Mouse (Mus musculus) embryonic facial prominence, embryonic 11.5 days (tissue): ENCODE data around the gene Gabrb2. TPM values are rescaled to one million over a fixed set of nuclear protein-coding genes. Genes with fewer than 3 reads are reported as not detected.

Experiments used
- ATAC-seq: fragments of 200-750 bp; cut with Nextera tagmentation; replicated peaks from 2 replicates; pipeline ENCODE4 v1.8.0; 2017; ENCODE audit warnings: low read depth; ENCODE audit not compliant: insufficient number of reproducible peaks, low FRiP score, low TSS enrichment
- DNase-seq: peaks from one replicate; pipeline ENCODE4 v3.0.0-alpha.2; 2015; ENCODE audit warnings: low spot score
- H3K27ac ChIP-seq: fragments of 300-500 bp; sonication (generic); replicated peaks from 2 replicates; pipeline ENCODE4 v1.5.1; 2014; ENCODE audit warnings: mild to moderate bottlenecking, low read depth, low read length, control low read depth
- H3K27me3 ChIP-seq: fragments of 300-500 bp; sonication (generic); 2 replicates; pipeline ENCODE4 v1.6.1; 2014; ENCODE audit warnings: mild to moderate bottlenecking, low read length, moderate library complexity, mixed read lengths; ENCODE audit not compliant: control insufficient read depth, insufficient read depth
- H3K36me3 ChIP-seq: fragments of 300-500 bp; sonication (generic); replicated peaks from 2 replicates; pipeline ENCODE4 v1.6.1; 2014; ENCODE audit warnings: low read depth, mild to moderate bottlenecking, low read length, moderate library complexity, mixed read lengths; ENCODE audit not compliant: control insufficient read depth, insufficient read depth
- H3K4me1 ChIP-seq: fragments of 300-500 bp; sonication (generic); 2 replicates; pipeline ENCODE4 v1.6.1; 2014; ENCODE audit warnings: low read length, mixed read lengths; ENCODE audit not compliant: control insufficient read depth, insufficient read depth
- H3K4me2 ChIP-seq: fragments of 300-500 bp; sonication (generic); 2 replicates; pipeline ENCODE4 v1.6.1; 2014; ENCODE audit warnings: low read depth, mild to moderate bottlenecking, control low read depth, low read length, moderate library complexity
- H3K4me3 ChIP-seq: fragments of 300-500 bp; sonication (generic); 2 replicates; pipeline ENCODE4 v1.5.1; 2014; ENCODE audit warnings: low read depth, low read length, control low read depth
- H3K9ac ChIP-seq: fragments of 300-500 bp; sonication (generic); replicated peaks from 2 replicates; pipeline ENCODE4 v1.6.1; 2014; ENCODE audit warnings: mild to moderate bottlenecking, control low read depth, low read length
- H3K9me3 ChIP-seq: fragments of 300-500 bp; sonication (generic); replicated peaks from 2 replicates; pipeline ENCODE4 v1.6.1; 2016; ENCODE audit warnings: mild to moderate bottlenecking, low read length, inconsistent platforms, mixed read lengths; ENCODE audit not compliant: control insufficient read depth
- WGBS: fragments of 180-500 bp; shearing (Covaris S2); extraction: QIAGEN DNeasy Blood & Tissue Kit; methylation state at CpG from one replicate; pipeline ENCODE4 v1.1.7; 2014; 5-methylcytosine and 5-hydroxymethylcytosine counted together
- polyA plus RNA-seq: library from polyadenylated mRNA; unstranded; fragments of >200 nt; fragmentation: Nextera tagmentation; extraction: Ambion mirVana; gene quantifications from 2 replicates; pipeline ENCODE4 v1.2.1, GENCODE M21; 2014

Gene Gabrb2
- polyA plus RNA-seq, 1 experiment from 2014 or later, result 3.4 TPM

GRCm38 (mm10) chr11:42501166-42501565, 81.6 kb downstream of the Gabrb2 start:
- Histone ChIP-seq H3K36me3 (no peaks in the 10 kb centered on the region), H3K4me2 (no peak overlapping the region), H3K4me3 (no peak overlapping the region), H3K4me1 (no peaks in the 10 kb centered on the region), H3K27me3 (no peaks in the 10 kb centered on the region), H3K9ac (no peak overlapping the region), H3K27ac (no peak overlapping the region), H3K9me3 (no peaks in the 10 kb centered on the region)
- ATAC-seq (no peak), DNase-seq (no peak)

- Histone ChIP-seq H3K9ac (no peak overlapping the region), H3K36me3 (no peaks in the 10 kb centered on the region), H3K4me1 (no peaks in the 10 kb centered on the region), H3K27me3 (no peaks in the 10 kb centered on the region), H3K4me2 (no peak overlapping the region), H3K9me3 (no peaks in the 10 kb centered on the region), H3K27ac (no peak overlapping the region), H3K4me3 (no peak overlapping the region)
- WGBS, result 91% methylated on average over 2 of the region's 2 CpGs
- DNase-seq (no peak), ATAC-seq (no peak)
Measured at GRCm38 (mm10) chr11:42505436-42505835, 85.9 kb downstream of the Gabrb2 start.

GRCm38 (mm10) chr11:42505911-42506310, 86.4 kb downstream of the Gabrb2 start:
- Histone ChIP-seq H3K4me1 (no peaks in the 10 kb centered on the region), H3K9me3 (no peaks in the 10 kb centered on the region), H3K27me3 (no peaks in the 10 kb centered on the region), H3K4me3 (no peak overlapping the region), H3K27ac (no peak overlapping the region), H3K4me2 (no peak overlapping the region), H3K9ac (no peak overlapping the region), H3K36me3 (no peaks in the 10 kb centered on the region)
- WGBS, result 83% methylated on average over 1 of the region's 1 CpGs
- ATAC-seq (no peak), DNase-seq (no peak)

- WGBS, result 80% methylated on average over 2 of the region's 2 CpGs
- Histone ChIP-seq H3K4me2 (no peak overlapping the region), H3K27ac (no peak overlapping the region), H3K9ac (no peak overlapping the region), H3K4me3 (no peak overlapping the region), H3K9me3 (no peaks in the 10 kb centered on the region), H3K4me1 (no peaks in the 10 kb centered on the region), H3K27me3 (no peaks in the 10 kb centered on the region), H3K36me3 (no peaks in the 10 kb centered on the region)
- DNase-seq, result no peak
- no peak for ATAC-seq
Measured at GRCm38 (mm10) chr11:42521960-42522359, 102.4 kb downstream of the Gabrb2 start.

GRCm38 (mm10) chr11:42528226-42528881, 108.8 kb downstream of the Gabrb2 start:
- Histone ChIP-seq H3K27ac (no peak overlapping the region), H3K36me3 (no peaks in the 10 kb centered on the region), H3K4me3 (no peak overlapping the region), H3K4me2 (no peak overlapping the region), H3K27me3 (no peaks in the 10 kb centered on the region), H3K4me1 (no peaks in the 10 kb centered on the region), H3K9me3 (no peaks in the 10 kb centered on the region), H3K9ac (no peak overlapping the region)
- DNase-seq (no peak), ATAC-seq (no peak)
- 85% methylated on average over 3 of the region's 3 CpGs for WGBS

GRCm38 (mm10) chr11:42532577-42532976, 113.0 kb downstream of the Gabrb2 start:
- ATAC-seq (no peak), DNase-seq (no peak)
- Histone ChIP-seq H3K27me3 (no peaks in the 10 kb centered on the region), H3K27ac (no peak overlapping the region), H3K4me2 (no peak overlapping the region), H3K9me3 (no peaks in the 10 kb centered on the region), H3K4me1 (no peaks in the 10 kb centered on the region), H3K36me3 (no peaks in the 10 kb centered on the region), H3K4me3 (no peak overlapping the region), H3K9ac (no peak overlapping the region)
- 69% methylated on average over 2 of the region's 2 CpGs for WGBS

- no peaks in the 10 kb centered on the region for H3K9me3 ChIP-seq
- H3K4me2 ChIP-seq, result no peak overlapping the region
- no peaks in the 10 kb centered on the region for H3K36me3 ChIP-seq
- no peaks in the 10 kb centered on the region for H3K4me1 ChIP-seq
- H3K27ac ChIP-seq, result no peak overlapping the region
- no peak overlapping the region for H3K4me3 ChIP-seq
- WGBS, result 78% methylated on average over 5 of the region's 5 CpGs
- no peak overlapping the region for H3K9ac ChIP-seq
- DNase-seq (no peak), ATAC-seq (no peak)
- no peaks in the 10 kb centered on the region for H3K27me3 ChIP-seq
Measured at GRCm38 (mm10) chr11:42535286-42535685, 115.7 kb downstream of the Gabrb2 start.

GRCm38 (mm10) chr11:42535861-42536260, 116.3 kb downstream of the Gabrb2 start:
- no peaks in the 10 kb centered on the region for H3K27me3 ChIP-seq
- H3K36me3 ChIP-seq, result no peaks in the 10 kb centered on the region
- H3K4me3 ChIP-seq, result no peak overlapping the region
- no peak for ATAC-seq
- DNase-seq, result no peak
- H3K4me2 ChIP-seq, result no peak overlapping the region
- H3K4me1 ChIP-seq, result no peaks in the 10 kb centered on the region
- no peak overlapping the region for H3K9ac ChIP-seq
- WGBS, result 86% methylated on average over 1 of the region's 1 CpGs
- no peak overlapping the region for H3K27ac ChIP-seq
- H3K9me3 ChIP-seq, result no peaks in the 10 kb centered on the region
